Mouse (Mus musculus) megakaryocyte, embryonic 14.5 days (primary cell): ENCODE measurements around the gene Gpr146.
"Not testable (repeated sequence)": the region's sequence is repeated elsewhere in the genome, so short reads cannot be mapped to it uniquely, and the experiment has no call there.

ENCODE experiments used
- FLI1 ChIP-seq: IDR thresholded peaks from 2 replicates; pipeline ENCODE4 v1.6.1; 2012; ENCODE audit warnings: low read length, inconsistent platforms, mixed read lengths
- GATA1 ChIP-seq: IDR thresholded peaks from 3 replicates; pipeline ENCODE4 v1.6.1; 2012; ENCODE audit warnings: mixed read lengths, low read length, inconsistent platforms, borderline replicate concordance

DNA sequence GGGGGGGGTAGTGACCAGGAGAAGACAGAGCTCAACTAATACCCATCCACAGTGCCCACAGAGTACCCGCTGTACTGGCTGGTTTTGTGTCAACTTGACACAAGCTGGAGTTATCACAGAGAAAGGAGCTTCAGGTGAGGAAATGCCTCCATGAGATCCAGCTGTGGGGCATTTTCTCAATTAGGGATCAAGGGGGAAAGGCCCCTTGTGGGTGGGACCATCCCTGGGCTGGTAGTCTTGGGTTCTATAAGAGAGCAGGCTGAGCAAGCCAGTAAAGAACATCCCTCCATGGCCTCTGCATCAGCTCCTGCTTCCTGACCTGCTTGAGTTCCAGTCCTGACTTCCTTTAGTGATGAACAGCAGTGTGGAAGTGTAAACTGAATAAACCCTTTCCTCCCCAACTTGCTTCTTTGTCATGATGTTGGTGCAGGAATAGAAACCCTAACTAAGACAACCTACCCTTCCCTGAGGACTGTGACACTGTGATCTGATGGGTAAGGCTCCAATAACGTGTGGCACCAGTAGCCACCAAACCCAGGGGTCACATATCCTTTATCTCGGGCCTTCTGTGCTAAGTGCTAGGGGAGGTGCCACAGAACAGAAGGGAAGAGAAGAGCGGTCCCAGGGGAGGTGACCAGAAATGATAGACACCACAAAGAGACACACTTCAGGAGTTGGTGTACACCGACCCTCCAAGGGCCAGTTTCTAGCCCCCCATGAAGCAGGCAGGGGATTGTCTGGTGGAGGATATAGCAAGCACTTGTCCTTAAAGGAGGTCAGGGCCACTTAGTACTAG lies 13.0 kb downstream of the Gpr146 start:
- TF ChIP-seq GATA1, FLI1: not testable (repeated sequence)
